Mouse (Mus musculus): ENCODE results near the gene Mbnl2.

GRCm38 (mm10) chr14:120262660-120263379 is 12.6 kb upstream of the Mbnl2 start:
- TF ChIP-seq TAL1 (conservative IDR thresholded peaks at IDR 0.05; ENCODE audit: low read depth, low read length), result no peak
- no peak for TF ChIP-seq CTCF (IDR thresholded peaks at IDR 0.05; ENCODE audit: low read depth, low read length)
- no peak for TF ChIP-seq POLR2AphosphoS5 (IDR thresholded peaks at IDR 0.05; ENCODE audit: insufficient replicate concordance, low read depth, low read length)
- TF ChIP-seq GATA1 (IDR thresholded peaks at IDR 0.05; ENCODE audit: borderline replicate concordance, low read length), result no peak

Data from G1E (cell line).